Mouse (Mus musculus) intestine, postnatal 0 days (tissue): ENCODE measurements around the gene Plcg2. TPM values are rescaled to one million over a fixed set of nuclear protein-coding genes. Genes with fewer than 3 reads are reported as not detected.

Experiments
- ATAC-seq: fragments of 200-750 bp; cut with Nextera tagmentation; 2 replicates; pipeline ENCODE4 v1.8.0; 2017; ENCODE audit warnings: mild to moderate bottlenecking, moderate TSS enrichment, moderate library complexity
- H3K27ac ChIP-seq: fragments of 300-500 bp; sonication (generic); 2 replicates; pipeline ENCODE4 v1.5.1; 2014; ENCODE audit warnings: mild to moderate bottlenecking, low read depth, low read length, moderate library complexity
- H3K27me3 ChIP-seq: fragments of 300-500 bp; sonication (generic); replicated peaks from 2 replicates; pipeline ENCODE4 v1.6.1; 2014; ENCODE audit warnings: low read length, mixed read lengths; ENCODE audit not compliant: control insufficient read depth, insufficient read depth
- H3K36me3 ChIP-seq: fragments of 300-500 bp; sonication (generic); 2 replicates; pipeline ENCODE4 v1.6.1; 2014; ENCODE audit warnings: mild to moderate bottlenecking, moderate library complexity; ENCODE audit not compliant: control insufficient read depth, insufficient read depth
- H3K4me1 ChIP-seq: fragments of 300-500 bp; sonication (generic); replicated peaks from 2 replicates; pipeline ENCODE4 v1.6.1; 2014; ENCODE audit warnings: antibody characterized with exemption, low read length, mixed read lengths; ENCODE audit not compliant: control insufficient read depth, insufficient read depth
- H3K4me2 ChIP-seq: fragments of 300-500 bp; sonication (generic); replicated peaks from 2 replicates; pipeline ENCODE4 v1.6.1; 2014; ENCODE audit warnings: low read depth, mild to moderate bottlenecking, moderate library complexity
- H3K4me3 ChIP-seq: fragments of 300-500 bp; sonication (generic); 2 replicates; pipeline ENCODE4 v1.5.1; 2014; ENCODE audit warnings: low read depth, low read length
- H3K9ac ChIP-seq: fragments of 300-500 bp; sonication (generic); 2 replicates; pipeline ENCODE4 v1.6.1; 2014; ENCODE audit warnings: mild to moderate bottlenecking, low read depth, low read length
- H3K9me3 ChIP-seq: fragments of 300-500 bp; sonication (generic); 2 replicates; pipeline ENCODE4 v1.6.1; 2016; ENCODE audit warnings: mixed run types; ENCODE audit not compliant: control insufficient read depth
- CTCF ChIP-seq: sonication (generic); IDR thresholded peaks from 2 replicates; pipeline ENCODE4 v1.5.1; 2016; ENCODE audit warnings: low read depth, mild to moderate bottlenecking, control low read depth, antibody characterized with exemption, moderate library complexity
- WGBS: fragments of 180-500 bp; shearing (Covaris S2); extraction: QIAGEN DNeasy Blood & Tissue Kit; methylation state at CpG from one replicate; pipeline ENCODE4 v1.1.7; 2014; 5-methylcytosine and 5-hydroxymethylcytosine counted together
- polyA plus RNA-seq: library from polyadenylated mRNA; unstranded; fragments of >200 nt; fragmentation: Nextera tagmentation; extraction: Ambion mirVana; gene quantifications from 2 replicates; pipeline ENCODE4 v1.2.1, GENCODE M21; 2015

Gene Plcg2
- polyA plus RNA-seq, 1 experiment from 2014 or later: 1.5 TPM

- H3K4me2 ChIP-seq: peak overlapping the region; percentile 99
- ATAC-seq: no peak
- H3K4me1 ChIP-seq: no peaks in the 10 kb centered on the region
- H3K9ac ChIP-seq: 0 out of 2 replicates have a peak overlapping the region, but pooled peaks have one; percentile 45
- no peak overlapping the region for H3K27ac ChIP-seq
- no peaks in the 10 kb centered on the region for H3K36me3 ChIP-seq
- H3K4me3 ChIP-seq: peak overlapping the region; percentile 63
- no peaks in the 10 kb centered on the region; the same call in 1 of the 2 replicates for H3K27me3 ChIP-seq
- WGBS: 32% methylated on average over 20 of the region's 20 CpGs
- no peaks in the 10 kb centered on the region for H3K9me3 ChIP-seq
- no peak for TF ChIP-seq CTCF
Measured at GRCm38 (mm10) chr8:117498915-117499540, 937 bp downstream of the Plcg2 start.

GRCm38 (mm10) chr8:117500232-117500823 is 2.2 kb downstream of the Plcg2 start:
- TF ChIP-seq CTCF: no peak
- H3K4me1 ChIP-seq: no peaks in the 10 kb centered on the region
- H3K9me3 ChIP-seq: no peaks in the 10 kb centered on the region
- H3K36me3 ChIP-seq: no peaks in the 10 kb centered on the region
- H3K9ac ChIP-seq: no peak overlapping the region
- no peaks in the 10 kb centered on the region; the same call in 1 of the 2 replicates for H3K27me3 ChIP-seq
- ATAC-seq: no peak
- H3K4me3 ChIP-seq: no peak overlapping the region
- H3K4me2 ChIP-seq: no peak overlapping the region
- H3K27ac ChIP-seq: no peak overlapping the region
- 55% methylated on average over 5 of the region's 5 CpGs for WGBS

GRCm38 (mm10) chr8:117501323-117501722 is 3.2 kb downstream of the Plcg2 start:
- H3K27ac ChIP-seq: no peak overlapping the region
- no peak for ATAC-seq
- WGBS: 88% methylated on average over 6 of the region's 6 CpGs
- H3K4me1 ChIP-seq: no peaks in the 10 kb centered on the region
- no peaks in the 10 kb centered on the region for H3K36me3 ChIP-seq
- no peak overlapping the region for H3K4me2 ChIP-seq
- no peak for TF ChIP-seq CTCF
- H3K27me3 ChIP-seq: no peaks in the 10 kb centered on the region; the same call in 1 of the 2 replicates
- no peaks in the 10 kb centered on the region for H3K9me3 ChIP-seq
- no peak overlapping the region for H3K9ac ChIP-seq
- no peak overlapping the region for H3K4me3 ChIP-seq

- H3K9me3 ChIP-seq: no peaks in the 10 kb centered on the region
- WGBS: 67% methylated on average over 13 of the region's 13 CpGs
- H3K27me3 ChIP-seq: no peaks in the 10 kb centered on the region
Measured at GRCm38 (mm10) chr8:117503405-117504069, 5.4 kb downstream of the Plcg2 start.

GRCm38 (mm10) chr8:117507703-117508102 is 9.6 kb downstream of the Plcg2 start:
- no peak for TF ChIP-seq CTCF
- no peak overlapping the region for H3K9ac ChIP-seq
- 84% methylated on average over 8 of the region's 8 CpGs for WGBS
- H3K36me3 ChIP-seq: no peaks in the 10 kb centered on the region
- no peak overlapping the region for H3K4me3 ChIP-seq
- no peaks in the 10 kb centered on the region for H3K27me3 ChIP-seq
- no peak overlapping the region for H3K27ac ChIP-seq
- no peak overlapping the region for H3K4me2 ChIP-seq
- H3K9me3 ChIP-seq: no peaks in the 10 kb centered on the region
- ATAC-seq: no peak
- H3K4me1 ChIP-seq: no peaks in the 10 kb centered on the region

More at GRCm38 (mm10) chr8:117503405-117504069, 5.4 kb downstream of the Plcg2 start:
- H3K27ac ChIP-seq: no peak overlapping the region
- no peak overlapping the region for H3K4me2 ChIP-seq
- H3K36me3 ChIP-seq: no peaks in the 10 kb centered on the region
- no peaks in the 10 kb centered on the region for H3K4me1 ChIP-seq
- H3K9ac ChIP-seq: no peak overlapping the region
- no peak overlapping the region for H3K4me3 ChIP-seq
- ATAC-seq: no peak
- TF ChIP-seq CTCF: no peak

GRCm38 (mm10) chr8:117516876-117517565 is 18.9 kb downstream of the Plcg2 start:
- Histone ChIP-seq H3K4me3 (no peak overlapping the region), H3K9me3 (no peaks in the 10 kb centered on the region), H3K27me3 (no peaks in the 10 kb centered on the region), H3K27ac (no peak overlapping the region), H3K9ac (no peak overlapping the region), H3K36me3 (no peaks in the 10 kb centered on the region), H3K4me2 (no peak overlapping the region), H3K4me1 (no peaks in the 10 kb centered on the region)
- no peak for ATAC-seq
- 70% methylated on average over 14 of the region's 14 CpGs for WGBS
- no peak for TF ChIP-seq CTCF
